Mouse (Mus musculus): ENCODE results near the gene Gata3. TPM values are rescaled to one million over a fixed set of nuclear protein-coding genes. Genes with fewer than 3 reads are reported as not detected.

The Gata3 gene
- polyA plus RNA-seq, 1 experiment = not detected

DNA sequence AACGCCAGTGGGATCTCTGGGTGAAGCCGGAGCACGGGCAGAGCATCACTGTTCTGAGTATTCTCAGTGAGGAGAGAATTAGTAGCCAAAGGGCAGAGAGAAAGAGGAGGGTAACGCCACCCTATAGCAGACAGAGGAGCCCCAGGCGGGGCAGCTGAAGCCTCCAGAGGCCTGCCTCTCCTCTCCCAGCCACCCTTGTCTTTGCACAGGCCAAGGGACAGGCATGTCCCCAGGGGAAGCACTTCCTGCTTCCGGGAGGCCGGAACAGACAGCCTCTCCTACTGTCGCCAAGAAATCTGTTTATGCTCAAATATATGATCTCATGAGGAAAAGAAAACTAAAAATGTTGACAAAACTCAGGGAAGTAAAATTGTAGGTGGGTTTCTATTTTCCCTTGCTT is 69.2 kb downstream of the Gata3 start:
- TF ChIP-seq CTCF (IDR thresholded peaks at IDR 0.05; ENCODE audit: insufficient read depth, low read depth, low read length) (no peak), POLR2A (IDR thresholded peaks at IDR 0.05; ENCODE audit: insufficient read depth, low read depth, low read length) (no peak)
- no peak overlapping the region for H3K4me3 ChIP-seq (ENCODE audit: insufficient read depth, low read depth, low read length)
- H3K4me1 ChIP-seq (ENCODE audit: control insufficient read depth, insufficient read depth, low read length) = no peaks in the 10 kb centered on the region
- H3K27ac ChIP-seq (ENCODE audit: insufficient read depth, low read depth, low read length) = no peak overlapping the region
- WGBS = 87% methylated on average over 8 of the region's 8 CpGs

DNA sequence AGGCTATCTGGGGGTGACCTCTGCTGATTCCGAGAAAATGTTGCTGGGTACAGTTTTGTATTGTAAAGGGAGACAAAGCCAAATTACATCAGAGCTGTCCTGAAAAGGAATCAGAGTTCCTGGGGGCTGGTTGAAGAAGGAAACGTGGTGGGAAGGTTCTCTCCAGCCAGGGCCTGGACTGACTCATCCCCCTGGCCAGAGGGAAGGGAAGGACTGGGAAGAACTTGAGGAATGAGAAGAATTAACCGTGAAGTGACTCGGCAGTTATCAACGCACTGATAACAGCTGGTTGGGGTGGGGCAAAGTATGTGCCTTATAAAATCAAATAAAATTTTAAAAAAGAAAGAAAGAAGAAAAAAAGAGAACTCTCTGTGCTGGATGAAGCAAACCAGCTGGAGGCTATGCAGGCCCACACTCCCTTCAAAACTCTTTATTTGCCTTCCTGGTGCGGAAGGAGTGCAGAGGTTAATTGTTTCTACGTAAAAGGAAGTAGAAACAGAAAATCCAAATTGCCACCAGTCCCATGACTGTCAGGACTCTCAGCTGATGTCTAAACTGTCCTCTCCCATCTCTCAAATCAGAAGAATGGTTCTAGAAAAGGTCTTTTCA is 71.6 kb downstream of the Gata3 start:
- no peaks in the 10 kb centered on the region for H3K4me1 ChIP-seq (ENCODE audit: control insufficient read depth, insufficient read depth, low read length)
- TF ChIP-seq CTCF (IDR thresholded peaks at IDR 0.05; ENCODE audit: insufficient read depth, low read depth, low read length) (no peak), POLR2A (IDR thresholded peaks at IDR 0.05; ENCODE audit: insufficient read depth, low read depth, low read length) (no peak)
- 87% methylated on average over 7 of the region's 7 CpGs for WGBS
- no peak overlapping the region for H3K27ac ChIP-seq (ENCODE audit: insufficient read depth, low read depth, low read length)
- no peak overlapping the region for H3K4me3 ChIP-seq (ENCODE audit: insufficient read depth, low read depth, low read length)

Other genes with a start within 250 kb of the Gata3 start
- gene 4930412O13Rik, start 8.8 kb downstream of the Gata3 start, polyA plus RNA-seq (2012; ENCODE audit: insufficient read depth, insufficient read length, low replicate concordance, missing spikeins) = not detected in 2 replicates
- not detected in 2 replicates for gene 9230102O04Rik, start 494 bp downstream of the Gata3 start, polyA plus RNA-seq (2012; ENCODE audit: insufficient read depth, insufficient read length, low replicate concordance, missing spikeins)
- gene Taf3, start 158.6 kb upstream of the Gata3 start, polyA plus RNA-seq (2012; ENCODE audit: insufficient read depth, insufficient read length, low replicate concordance, missing spikeins) = not detected in 2 replicates
- gene Atp5c1, start 190.5 kb upstream of the Gata3 start, polyA plus RNA-seq (2012; ENCODE audit: insufficient read depth, insufficient read length, low replicate concordance, missing spikeins) = 349 TPM in 1 of 2 replicates, not detected in the other
- not detected in 2 replicates for gene Kin, start 190.6 kb upstream of the Gata3 start, polyA plus RNA-seq (2012; ENCODE audit: insufficient read depth, insufficient read length, low replicate concordance, missing spikeins)
- gene Itih2, start 241.4 kb upstream of the Gata3 start, polyA plus RNA-seq (2012; ENCODE audit: insufficient read depth, insufficient read length, low replicate concordance, missing spikeins) = not detected in 2 replicates

All from olfactory bulb, adult 2 months (tissue).